Mouse (Mus musculus) erythroid progenitor cell, adult 5-6 weeks (primary cell): ENCODE results near the gene Tubgcp3. TPM values are rescaled to one million over a fixed set of nuclear protein-coding genes. Genes with fewer than 3 reads are reported as not detected.
"Not testable (repeated sequence)": the region's sequence is repeated elsewhere in the genome, so short reads cannot be mapped to it uniquely, and the experiment has no call there.

Experiments used
- ATAC-seq: replicated peaks from 2 replicates; pipeline ENCODE4 v1.8.0; 2016; ENCODE audit warnings: moderate number of reproducible peaks, mild to moderate bottlenecking, moderate TSS enrichment, inconsistent platforms; ENCODE audit not compliant: poor library complexity, low FRiP score, severe bottlenecking
- total RNA-seq, 2 experiments: library from RNA; stranded (forward) in 1 of 2; stranded (reverse) in 1 of 2; fragments of 150-400 nt in 1 of 2; fragments of 186-747, 209-891 nt in 1 of 2; gene quantifications; 2 replicates each; pipeline versions ENCODE4 v1.2.3 to v1.2.4; 2015 to 2017; ENCODE audit warnings: low replicate concordance in 2 of 2

Tubgcp3 gene
- total RNA-seq (2015; ENCODE audit: low replicate concordance) (58.4 and 65.4 TPM in 2 replicates), total RNA-seq (2017; ENCODE audit: low replicate concordance) (58.9 and 83.2 TPM in 2 replicates)

- peak; percentile 88 for ATAC-seq
Measured at GRCm38 (mm10) chr8:12672056-12672881, at the start of gene Tubgcp3. Tubgcp3 (minus strand) TSS chr8:12672248.

GRCm38 (mm10) chr8:12719091-12719490 lies 47.0 kb upstream of the Tubgcp3 start:
- no peak for ATAC-seq

- no peak for ATAC-seq
Measured at GRCm38 (mm10) chr8:12715861-12716585, 44.0 kb upstream of the Tubgcp3 start.

GRCm38 (mm10) chr8:12711623-12712022 lies 39.6 kb upstream of the Tubgcp3 start:
- no peak for ATAC-seq

- ATAC-seq = no peak
Measured at GRCm38 (mm10) chr8:12703597-12703996, 31.5 kb upstream of the Tubgcp3 start.

GRCm38 (mm10) chr8:12702290-12702689 lies 30.2 kb upstream of the Tubgcp3 start:
- no peak for ATAC-seq

- ATAC-seq = no peak
Measured at GRCm38 (mm10) chr8:12698660-12699277, 26.7 kb upstream of the Tubgcp3 start.

GRCm38 (mm10) chr8:12688851-12689250 lies 16.8 kb upstream of the Tubgcp3 start:
- no peak for ATAC-seq

- peak; percentile 86 for ATAC-seq
Measured at GRCm38 (mm10) chr8:12677529-12677928, 5.5 kb upstream of the Tubgcp3 start.

- ATAC-seq = peak; percentile 46
Measured at GRCm38 (mm10) chr8:12671473-12672055, 484 bp downstream of the Tubgcp3 start.

GRCm38 (mm10) chr8:12670965-12671364 lies 1.1 kb downstream of the Tubgcp3 start:
- peak; percentile 78 for ATAC-seq

- no peak for ATAC-seq
Measured at GRCm38 (mm10) chr8:12668832-12669231, 3.2 kb downstream of the Tubgcp3 start.

GRCm38 (mm10) chr8:12666530-12666929 lies 5.5 kb downstream of the Tubgcp3 start:
- not testable (repeated sequence) for ATAC-seq

- no peak for ATAC-seq
Measured at GRCm38 (mm10) chr8:12663105-12663456, 9.0 kb downstream of the Tubgcp3 start.

GRCm38 (mm10) chr8:12662375-12663104 lies 9.5 kb downstream of the Tubgcp3 start:
- ATAC-seq = no peak

GRCm38 (mm10) chr8:12657411-12657810 lies 14.6 kb downstream of the Tubgcp3 start:
- no peak for ATAC-seq

- no peak for ATAC-seq
Measured at GRCm38 (mm10) chr8:12651246-12651645, 20.8 kb downstream of the Tubgcp3 start.

GRCm38 (mm10) chr8:12650495-12650894 lies 21.6 kb downstream of the Tubgcp3 start:
- ATAC-seq = no peak

- no peak for ATAC-seq
Measured at GRCm38 (mm10) chr8:12648951-12649350, 23.1 kb downstream of the Tubgcp3 start.

GRCm38 (mm10) chr8:12646536-12646935 lies 25.5 kb downstream of the Tubgcp3 start:
- ATAC-seq = no peak
